Mouse (Mus musculus) heart, adult 8-10 months (tissue): ENCODE measurements around the gene Ccl26. TPM values are rescaled to one million over a fixed set of nuclear protein-coding genes. Genes with fewer than 3 reads are reported as not detected.
"Not testable (repeated sequence)": the region's sequence is repeated elsewhere in the genome, so short reads cannot be mapped to it uniquely, and the experiment has no call there.

Source experiments
- DNase-seq: peaks from one replicate; pipeline ENCODE4 v3.0.0; 2022; ENCODE audit warnings: low spot score
- total RNA-seq, 4 experiments: library from RNA; stranded (reverse); gene quantifications; 2 replicates each; pipeline ENCODE4 v1.2.4; 2022

Gene Ccl26
- not detected for total RNA-seq

- no peak for DNase-seq
These were observed at the start of gene Ccl26 for GRCm38 (mm10) chr5:135563469-135563868. Gene Ccl26 (minus strand): TSS chr5:135563569.

GRCm38 (mm10) chr5:135609794-135610193 lies 46.4 kb upstream of the Ccl26 start:
- no peak for DNase-seq

GRCm38 (mm10) chr5:135607581-135607980 lies 44.2 kb upstream of the Ccl26 start:
- no peak for DNase-seq

GRCm38 (mm10) chr5:135606717-135607116 lies 43.3 kb upstream of the Ccl26 start:
- DNase-seq: not testable (repeated sequence)

GRCm38 (mm10) chr5:135604643-135605042 lies 41.3 kb upstream of the Ccl26 start:
- DNase-seq: not testable (repeated sequence)

GRCm38 (mm10) chr5:135589996-135590784 lies 26.8 kb upstream of the Ccl26 start:
- DNase-seq: no peak

- DNase-seq: no peak
These were observed 24.4 kb upstream of the Ccl26 start for GRCm38 (mm10) chr5:135587764-135588163.

GRCm38 (mm10) chr5:135585691-135586090 lies 22.3 kb upstream of the Ccl26 start:
- DNase-seq: no peak

GRCm38 (mm10) chr5:135582330-135582729 lies 19.0 kb upstream of the Ccl26 start:
- DNase-seq: peak; percentile 4

- DNase-seq: no peak
These were observed 16.0 kb upstream of the Ccl26 start for GRCm38 (mm10) chr5:135579331-135579751.

- DNase-seq: no peak
These were observed 12.7 kb upstream of the Ccl26 start for GRCm38 (mm10) chr5:135576055-135576454.

- DNase-seq: peak; percentile 49
These were observed 9.6 kb upstream of the Ccl26 start, which contains the start of gene Ccl24 for GRCm38 (mm10) chr5:135573006-135573405. Gene Ccl24 (minus strand): TSS chr5:135573049.

GRCm38 (mm10) chr5:135568698-135569097 lies 5.3 kb upstream of the Ccl26 start:
- DNase-seq: no peak

- no peak for DNase-seq
These were observed 4.3 kb upstream of the Ccl26 start for GRCm38 (mm10) chr5:135567556-135568265.

GRCm38 (mm10) chr5:135557671-135558070 lies 5.7 kb downstream of the Ccl26 start:
- no peak for DNase-seq

- no peak for DNase-seq
These were observed 6.3 kb downstream of the Ccl26 start for GRCm38 (mm10) chr5:135557051-135557450.

- no peak for DNase-seq
These were observed 7.1 kb downstream of the Ccl26 start for GRCm38 (mm10) chr5:135556259-135556658.

- DNase-seq: no peak
These were observed 11.8 kb downstream of the Ccl26 start for GRCm38 (mm10) chr5:135551591-135551990.

GRCm38 (mm10) chr5:135550910-135551309 lies 12.5 kb downstream of the Ccl26 start:
- DNase-seq: no peak

- no peak for DNase-seq
These were observed 15.4 kb downstream of the Ccl26 start for GRCm38 (mm10) chr5:135547990-135548389.

GRCm38 (mm10) chr5:135544865-135545797 lies 18.2 kb downstream of the Ccl26 start, which contains the start of gene Hip1:
Gene Hip1 (minus strand): TSS chr5:135545120.
- peak; percentile 100 for DNase-seq
